In genomic region chr7:12977682-12978389, GRCm38 (mm10) we compare ENCODE assay signal across 1 mouse cellular context.
A peak's percentile ranks its signal among the peaks of the same experiment; 100 is the strongest.
TF ChIP-seq lines count a peak whose summit lies in the region.

Gene Zfp446, plus strand, starts transcription at chr7:12977848.

TF ChIP-seq in CH12.LX, 34 proteins besides CTCF, POLR2A, EP300 and RAD21 (continued from another document):
- TF ChIP-seq NRF1 (IDR thresholded peaks at IDR 0.05; ENCODE audit: low read depth, low read length): peak; percentile 89
- TF ChIP-seq MAZ (IDR thresholded peaks at IDR 0.05; ENCODE audit: low read depth, low read length): peak; percentile 86
- no peak for TF ChIP-seq POLR2AphosphoS2 (IDR thresholded peaks at IDR 0.05; ENCODE audit: low read depth, low read length)
- TF ChIP-seq ZNF384 (IDR thresholded peaks at IDR 0.05; ENCODE audit: low read depth, low read length): no peak
- no peak for TF ChIP-seq USF1 (IDR thresholded peaks at IDR 0.05; ENCODE audit: low read depth, low read length)
- TF ChIP-seq MAFK (IDR thresholded peaks at IDR 0.05; ENCODE audit: insufficient replicate concordance, low read length): no peak
- peak; percentile 73; the same call in 1 of the 2 replicates for TF ChIP-seq KAT2A (IDR thresholded peaks at IDR 0.05; ENCODE audit: insufficient replicate concordance, low read length)
- TF ChIP-seq IRF4 (IDR thresholded peaks at IDR 0.05; ENCODE audit: low read depth, low read length): peak; percentile 45; the same call in 1 of the 2 replicates
- 0 out of 2 replicates have a peak, but pooled peaks have one; percentile 52 for TF ChIP-seq RCOR1 (conservative IDR thresholded peaks at IDR 0.05; ENCODE audit: low read depth, low read length)
- no peak for TF ChIP-seq JUND (conservative IDR thresholded peaks at IDR 0.05; ENCODE audit: low read depth, low read length)
- peak; percentile 65; the same call in 1 of the 2 replicates for TF ChIP-seq NELFE (IDR thresholded peaks at IDR 0.05; ENCODE audit: low read depth, low read length)
